Mouse (Mus musculus): ENCODE results near the gene Cabp1.
"Not testable (repeated sequence)": the region's sequence is repeated elsewhere in the genome, so short reads cannot be mapped to it uniquely, and the experiment has no call there.

Gene Cabp1

GRCm38 (mm10) chr5:115150991-115151390 is 43.2 kb downstream of the Cabp1 start:
- DNase-seq (ENCODE audit: low spot score): no peak

GRCm38 (mm10) chr5:115149675-115150459 is 44.3 kb downstream of the Cabp1 start:
- DNase-seq (ENCODE audit: low spot score): no peak

- DNase-seq (ENCODE audit: low spot score): not testable (repeated sequence)
Measured at GRCm38 (mm10) chr5:115148872-115149271, 45.3 kb downstream of the Cabp1 start.

GRCm38 (mm10) chr5:115148378-115148777 is 45.8 kb downstream of the Cabp1 start:
- no peak for DNase-seq (ENCODE audit: low spot score)

GRCm38 (mm10) chr5:115147388-115147787 is 46.8 kb downstream of the Cabp1 start:
- no peak for DNase-seq (ENCODE audit: low spot score)

- DNase-seq (ENCODE audit: low spot score): no peak
Measured at GRCm38 (mm10) chr5:115146747-115147130, 47.4 kb downstream of the Cabp1 start.

- DNase-seq (ENCODE audit: low spot score): no peak
Measured at GRCm38 (mm10) chr5:115145976-115146746, 48.0 kb downstream of the Cabp1 start.

- DNase-seq (ENCODE audit: low spot score): no peak
Measured at GRCm38 (mm10) chr5:115145253-115145968, 48.8 kb downstream of the Cabp1 start.

GRCm38 (mm10) chr5:115144471-115144870 is 49.7 kb downstream of the Cabp1 start:
- DNase-seq (ENCODE audit: low spot score): no peak

GRCm38 (mm10) chr5:115143552-115143951 is 50.6 kb downstream of the Cabp1 start:
- DNase-seq (ENCODE audit: low spot score): no peak

GRCm38 (mm10) chr5:115142166-115142697 is 51.9 kb downstream of the Cabp1 start:
- no peak for DNase-seq (ENCODE audit: low spot score)

- DNase-seq (ENCODE audit: low spot score): no peak
Measured at GRCm38 (mm10) chr5:115140726-115141125, 53.5 kb downstream of the Cabp1 start.

GRCm38 (mm10) chr5:115139124-115139523 is 55.1 kb downstream of the Cabp1 start:
- no peak for DNase-seq (ENCODE audit: low spot score)

GRCm38 (mm10) chr5:115134234-115135165 is 59.7 kb downstream of the Cabp1 start, which contains the start of gene Unc119b:
Unc119b (minus strand) TSS chr5:115134975.
- DNase-seq (ENCODE audit: low spot score): peak; percentile 80

- no peak for DNase-seq (ENCODE audit: low spot score)
Measured at GRCm38 (mm10) chr5:115133358-115134066, 60.7 kb downstream of the Cabp1 start.

- DNase-seq (ENCODE audit: low spot score): no peak
Measured at GRCm38 (mm10) chr5:115132465-115132864, 61.7 kb downstream of the Cabp1 start.

- no peak for DNase-seq (ENCODE audit: low spot score)
Measured at GRCm38 (mm10) chr5:115129328-115129727, 64.9 kb downstream of the Cabp1 start.

GRCm38 (mm10) chr5:115127421-115128179 is 66.6 kb downstream of the Cabp1 start:
- DNase-seq (ENCODE audit: low spot score): no peak

GRCm38 (mm10) chr5:115126578-115127312 is 67.4 kb downstream of the Cabp1 start:
- DNase-seq (ENCODE audit: low spot score): no peak

All from ovary, adult 18-20 months (tissue).